Mouse (Mus musculus) liver, embryonic 11.5 days (tissue): ENCODE results near the gene Chrna9. TPM values are rescaled to one million over a fixed set of nuclear protein-coding genes. Genes with fewer than 3 reads are reported as not detected.

ENCODE experiments used
- ATAC-seq: fragments of 200-750 bp; cut with Nextera tagmentation; replicated peaks from 2 replicates; pipeline ENCODE4 v1.8.0; 2017; ENCODE audit warnings: moderate number of reproducible peaks, mild to moderate bottlenecking, moderate TSS enrichment, moderate library complexity; ENCODE audit not compliant: low FRiP score
- DNase-seq: peaks from one replicate; pipeline ENCODE4 v3.0.0-alpha.2; 2017; ENCODE audit warnings: low spot score
- H3K27ac ChIP-seq: fragments of 300-500 bp; sonication (generic); 2 replicates; pipeline ENCODE4 v1.5.1; 2014; ENCODE audit warnings: mild to moderate bottlenecking, low read depth, low read length, control low read depth
- H3K27me3 ChIP-seq: fragments of 300-500 bp; sonication (generic); replicated peaks from 2 replicates; pipeline ENCODE4 v1.6.1; 2014; ENCODE audit warnings: low read length, mixed read lengths; ENCODE audit not compliant: control insufficient read depth, insufficient read depth
- H3K36me3 ChIP-seq: fragments of 300-500 bp; sonication (generic); 2 replicates; pipeline ENCODE4 v1.6.1; 2014; ENCODE audit warnings: mild to moderate bottlenecking, low read length, moderate library complexity, mixed read lengths; ENCODE audit not compliant: control insufficient read depth, insufficient read depth
- H3K4me1 ChIP-seq: fragments of 300-500 bp; sonication (generic); replicated peaks from 2 replicates; pipeline ENCODE4 v1.6.1; 2014; ENCODE audit warnings: low read length, mixed read lengths; ENCODE audit not compliant: control insufficient read depth, insufficient read depth
- H3K4me2 ChIP-seq: fragments of 300-500 bp; sonication (generic); 2 replicates; pipeline ENCODE4 v1.6.1; 2014; ENCODE audit warnings: mild to moderate bottlenecking, control low read depth, moderate library complexity
- H3K4me3 ChIP-seq: fragments of 300-500 bp; sonication (generic); 2 replicates; pipeline ENCODE4 v1.5.1; 2014; ENCODE audit warnings: low read depth, low read length, control low read depth
- H3K9ac ChIP-seq: fragments of 300-500 bp; sonication (generic); 2 replicates; pipeline ENCODE4 v1.6.1; 2014; ENCODE audit warnings: low read depth, low read length, control low read depth
- H3K9me3 ChIP-seq: fragments of 300-500 bp; sonication (generic); 2 replicates; pipeline ENCODE4 v1.6.1; 2016; ENCODE audit warnings: low read length, inconsistent platforms, mixed read lengths; ENCODE audit not compliant: control insufficient read depth
- WGBS: fragments of 180-500 bp; shearing (Covaris S2); extraction: QIAGEN DNeasy Blood & Tissue Kit; methylation state at CpG from one replicate; pipeline ENCODE4 v1.1.7; 2014; 5-methylcytosine and 5-hydroxymethylcytosine counted together
- polyA plus RNA-seq: library from polyadenylated mRNA; unstranded; fragments of >200 nt; fragmentation: Nextera tagmentation; extraction: Ambion mirVana; gene quantifications from 2 replicates; pipeline ENCODE4 v1.2.1, GENCODE M21; 2014

Gene Chrna9
- polyA plus RNA-seq, 1 experiment from 2014 or later: not detected

- H3K4me2 ChIP-seq: no peak overlapping the region
- ATAC-seq (no peak), DNase-seq (no peak)
- H3K4me1 ChIP-seq: peaks cover 12% of the 10 kb centered on the region
- H3K9ac ChIP-seq: no peak overlapping the region
- H3K36me3 ChIP-seq: no peaks in the 10 kb centered on the region
- no peaks in the 10 kb centered on the region for H3K9me3 ChIP-seq
- H3K27ac ChIP-seq: no peak overlapping the region
- no peaks in the 10 kb centered on the region for H3K27me3 ChIP-seq
- WGBS: 60% methylated on average over 3 of the region's 3 CpGs
- no peak overlapping the region for H3K4me3 ChIP-seq
Observed at GRCm38 (mm10) chr5:65898683-65899082, 36.0 kb upstream of the Chrna9 start.

- H3K9ac ChIP-seq: no peak overlapping the region
- H3K4me1 ChIP-seq: peaks cover 12% of the 10 kb centered on the region
- no peak overlapping the region for H3K27ac ChIP-seq
- H3K4me2 ChIP-seq: no peak overlapping the region
- DNase-seq: no peak
- H3K4me3 ChIP-seq: no peak overlapping the region
- ATAC-seq: no peak
- H3K27me3 ChIP-seq: no peaks in the 10 kb centered on the region
- no peaks in the 10 kb centered on the region; the same call in 1 of the 2 replicates for H3K9me3 ChIP-seq
- 69% methylated on average over 6 of the region's 6 CpGs for WGBS
- H3K36me3 ChIP-seq: no peaks in the 10 kb centered on the region
Observed at GRCm38 (mm10) chr5:65900113-65900512, 34.6 kb upstream of the Chrna9 start.

- Histone ChIP-seq H3K4me3 (no peak overlapping the region), H3K4me1 (peaks cover 12% of the 10 kb centered on the region), H3K27ac (no peak overlapping the region), H3K27me3 (no peaks in the 10 kb centered on the region), H3K36me3 (no peaks in the 10 kb centered on the region), H3K4me2 (peak overlapping the region; percentile 27; the same call in 1 of the 2 replicates), H3K9me3 (no peaks in the 10 kb centered on the region; the same call in 1 of the 2 replicates), H3K9ac (no peak overlapping the region)
- peak; percentile 49 for DNase-seq
- 40% methylated on average over 7 of the region's 7 CpGs for WGBS
- ATAC-seq: peak; percentile 85
Observed at GRCm38 (mm10) chr5:65900862-65901265, 33.9 kb upstream of the Chrna9 start.

- ATAC-seq (no peak), DNase-seq (no peak)
- no peaks in the 10 kb centered on the region; the same call in 1 of the 2 replicates for H3K9me3 ChIP-seq
- no peak overlapping the region for H3K4me2 ChIP-seq
- WGBS: 57% methylated on average over 10 of the region's 10 CpGs
- no peak overlapping the region for H3K9ac ChIP-seq
- no peaks in the 10 kb centered on the region for H3K36me3 ChIP-seq
- H3K4me1 ChIP-seq: peaks cover 12% of the 10 kb centered on the region
- no peaks in the 10 kb centered on the region for H3K27me3 ChIP-seq
- H3K4me3 ChIP-seq: no peak overlapping the region
- H3K27ac ChIP-seq: no peak overlapping the region
Observed at GRCm38 (mm10) chr5:65901868-65902418, 32.8 kb upstream of the Chrna9 start.

- 79% methylated on average over 9 of the region's 9 CpGs for WGBS
- DNase-seq (no peak), ATAC-seq (no peak)
- Histone ChIP-seq H3K27me3 (no peaks in the 10 kb centered on the region), H3K4me1 (peaks cover 12% of the 10 kb centered on the region), H3K36me3 (no peaks in the 10 kb centered on the region), H3K27ac (no peak overlapping the region), H3K4me2 (no peak overlapping the region), H3K9me3 (no peaks in the 10 kb centered on the region; the same call in 1 of the 2 replicates), H3K9ac (no peak overlapping the region), H3K4me3 (no peak overlapping the region)
Observed at GRCm38 (mm10) chr5:65902811-65903210, 31.9 kb upstream of the Chrna9 start.

- H3K27me3 ChIP-seq: no peaks in the 10 kb centered on the region
- no peak overlapping the region for H3K27ac ChIP-seq
- H3K9me3 ChIP-seq: no peaks in the 10 kb centered on the region; the same call in 1 of the 2 replicates
- H3K9ac ChIP-seq: no peak overlapping the region
- H3K4me3 ChIP-seq: no peak overlapping the region
- no peak overlapping the region for H3K4me2 ChIP-seq
- H3K36me3 ChIP-seq: no peaks in the 10 kb centered on the region
- ATAC-seq (no peak), DNase-seq (no peak)
- WGBS: 78% methylated on average over 4 of the region's 4 CpGs
- peaks cover 12% of the 10 kb centered on the region for H3K4me1 ChIP-seq
Observed at GRCm38 (mm10) chr5:65904476-65904875, 30.2 kb upstream of the Chrna9 start.

GRCm38 (mm10) chr5:65908751-65909150 is 26.0 kb upstream of the Chrna9 start:
- Histone ChIP-seq H3K4me1 (no peaks in the 10 kb centered on the region), H3K36me3 (no peaks in the 10 kb centered on the region), H3K9me3 (no peaks in the 10 kb centered on the region; the same call in 1 of the 2 replicates), H3K27me3 (no peaks in the 10 kb centered on the region), H3K4me2 (no peak overlapping the region), H3K9ac (no peak overlapping the region), H3K4me3 (no peak overlapping the region), H3K27ac (no peak overlapping the region)
- WGBS: 64% methylated on average over 2 of the region's 2 CpGs
- DNase-seq (no peak), ATAC-seq (no peak)

GRCm38 (mm10) chr5:65909321-65909720 is 25.4 kb upstream of the Chrna9 start:
- H3K27ac ChIP-seq: no peak overlapping the region
- ATAC-seq (no peak), DNase-seq (no peak)
- no peak overlapping the region for H3K9ac ChIP-seq
- H3K4me2 ChIP-seq: no peak overlapping the region
- H3K4me3 ChIP-seq: no peak overlapping the region
- no peaks in the 10 kb centered on the region; the same call in 1 of the 2 replicates for H3K9me3 ChIP-seq
- no peaks in the 10 kb centered on the region for H3K27me3 ChIP-seq
- H3K4me1 ChIP-seq: no peaks in the 10 kb centered on the region
- WGBS: 78% methylated on average over 4 of the region's 4 CpGs
- no peaks in the 10 kb centered on the region for H3K36me3 ChIP-seq

GRCm38 (mm10) chr5:65910398-65910797 is 24.3 kb upstream of the Chrna9 start:
- Histone ChIP-seq H3K36me3 (no peaks in the 10 kb centered on the region), H3K27me3 (no peaks in the 10 kb centered on the region), H3K27ac (no peak overlapping the region), H3K9me3 (no peaks in the 10 kb centered on the region), H3K4me1 (no peaks in the 10 kb centered on the region), H3K4me3 (no peak overlapping the region), H3K4me2 (no peak overlapping the region), H3K9ac (no peak overlapping the region)
- DNase-seq (no peak), ATAC-seq (no peak)
- WGBS: 67% methylated on average over 4 of the region's 4 CpGs
